Mouse (Mus musculus): Measurements from ENCODE around the gene Lrrk2.

DNA sequence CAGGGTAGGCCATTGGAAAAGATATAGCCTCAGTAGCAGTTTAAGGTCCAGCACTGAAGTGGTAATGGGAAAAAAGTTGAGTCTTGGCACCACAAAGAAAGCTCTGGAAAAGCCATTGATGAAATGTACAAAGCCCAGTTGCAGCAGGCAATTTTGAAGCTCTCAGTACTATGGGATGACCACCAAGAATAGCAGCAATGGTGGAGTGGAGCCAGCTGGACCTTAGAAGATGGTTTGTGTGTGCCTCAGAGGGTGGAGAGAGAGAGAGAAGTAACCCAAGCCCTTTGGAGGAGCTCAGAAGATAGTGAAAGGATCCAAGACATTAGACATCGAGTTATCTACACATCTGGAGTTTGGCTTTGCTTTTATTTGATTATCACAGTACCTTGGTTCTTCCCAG, 20.1 kb downstream of the Lrrk2 start:
- TF ChIP-seq GATA1 (IDR thresholded peaks at IDR 0.05; ENCODE audit: low read length): no peak
- TF ChIP-seq TAL1 (IDR thresholded peaks at IDR 0.05; ENCODE audit: low read length): no peak

Measured in erythroblast, embryonic 14.5 days (primary cell).